Mouse (Mus musculus): ENCODE results near the gene Pdlim5.
"Not testable (repeated sequence)": the region's sequence is repeated elsewhere in the genome, so short reads cannot be mapped to it uniquely, and the experiment has no call there.

The Pdlim5 gene

DNA sequence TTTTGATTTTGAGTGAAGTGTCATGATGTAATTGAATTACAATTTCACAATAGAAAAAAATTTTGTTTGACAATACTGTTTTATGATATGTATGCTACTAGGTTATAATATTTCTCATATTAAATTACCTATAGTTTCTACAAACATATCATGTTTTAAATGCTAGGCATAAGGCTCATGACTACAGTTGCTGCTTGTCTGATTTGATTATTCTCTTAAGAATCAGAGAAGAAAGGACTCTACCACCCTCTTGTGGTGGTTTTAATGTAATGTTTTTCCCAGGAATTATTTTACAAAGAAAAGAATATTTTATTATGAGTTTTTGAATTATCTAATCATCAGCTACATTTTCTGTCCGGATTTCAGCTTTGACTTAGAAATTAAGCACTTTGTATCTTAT, 120.5 kb downstream of the Pdlim5 start:
- DNase-seq (ENCODE audit: low spot score in 2 of 2): no peak

DNA sequence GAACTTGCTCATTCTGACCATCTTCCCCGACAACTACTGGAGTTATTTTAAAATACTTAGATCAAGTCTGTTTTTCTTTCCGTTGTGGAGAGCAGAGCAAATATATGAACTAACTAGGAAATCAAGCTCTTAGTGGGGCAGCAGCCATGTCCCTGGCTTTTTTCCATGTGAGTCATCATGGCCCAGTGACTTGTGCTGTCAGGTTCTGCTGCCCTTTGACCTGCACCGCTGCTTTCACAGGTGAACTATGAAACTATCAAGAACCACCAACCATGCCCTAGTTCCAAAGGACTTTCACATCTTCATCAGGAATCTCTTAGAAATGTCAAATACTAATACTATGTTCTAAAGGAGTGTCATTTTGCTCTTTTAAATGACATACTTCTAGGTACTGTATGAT, 121.0 kb downstream of the Pdlim5 start:
- no peak for DNase-seq (ENCODE audit: low spot score in 2 of 2)

DNA sequence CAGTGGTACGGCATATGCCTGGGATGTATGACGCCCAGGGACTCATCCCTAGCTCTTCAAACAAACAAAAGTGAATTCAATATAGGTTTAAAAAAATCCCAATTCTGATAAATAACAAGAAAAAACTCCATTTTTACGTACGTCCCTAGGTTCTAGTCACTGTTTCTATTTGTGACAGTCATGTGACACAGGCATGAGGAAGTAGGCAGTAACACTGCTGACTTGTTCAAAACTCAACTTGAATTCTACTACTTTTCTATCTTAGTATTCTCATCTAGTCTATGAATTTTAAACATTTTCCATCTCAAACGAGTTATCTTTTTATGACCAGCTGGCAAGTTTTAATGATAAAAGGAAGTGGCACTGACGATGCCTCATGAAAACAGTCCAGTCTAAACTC, 122.2 kb downstream of the Pdlim5 start:
- no peak for DNase-seq (ENCODE audit: low spot score in 2 of 2)

DNA sequence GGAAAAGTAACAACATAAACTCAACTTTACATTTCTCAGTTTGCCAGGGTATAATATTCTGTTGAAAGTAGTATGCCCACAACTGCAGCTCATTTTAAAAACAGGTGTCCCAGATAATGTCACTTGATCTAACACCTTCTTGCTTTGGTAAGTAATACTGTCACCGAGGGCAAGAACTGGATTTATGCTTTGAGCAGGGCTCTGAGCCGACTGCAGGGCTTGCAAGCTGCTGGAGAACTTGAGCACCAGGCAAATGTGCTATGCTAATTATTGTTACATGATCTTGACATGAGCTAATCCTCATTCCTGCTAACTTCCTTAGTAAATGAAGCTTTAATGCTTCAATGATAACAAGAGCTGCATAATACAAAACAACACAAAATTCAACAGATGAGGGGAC, 139.1 kb downstream of the Pdlim5 start:
- no peak for DNase-seq (ENCODE audit: low spot score in 2 of 2)

DNA sequence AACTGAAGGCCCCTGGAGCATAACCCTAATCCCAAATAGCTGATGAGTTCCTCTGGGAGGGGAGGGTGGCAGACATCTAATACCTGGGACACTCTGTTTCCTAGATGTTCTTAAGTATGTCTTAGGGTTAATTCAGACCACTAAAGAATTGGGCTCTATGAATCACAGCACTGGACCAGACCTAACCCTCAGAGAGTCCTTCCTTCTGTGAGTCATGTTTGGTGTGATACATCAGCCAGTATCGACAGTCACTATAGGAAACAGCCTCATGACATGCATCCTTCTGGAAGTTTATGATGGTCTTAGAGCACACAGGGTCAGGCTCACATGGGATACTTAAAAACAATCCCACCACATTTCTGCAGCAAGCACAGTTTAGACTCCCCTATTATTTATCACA, 143.4 kb downstream of the Pdlim5 start:
- DNase-seq (ENCODE audit: low spot score in 2 of 2): peak in 1 of 2 experiments; percentile 14

DNA sequence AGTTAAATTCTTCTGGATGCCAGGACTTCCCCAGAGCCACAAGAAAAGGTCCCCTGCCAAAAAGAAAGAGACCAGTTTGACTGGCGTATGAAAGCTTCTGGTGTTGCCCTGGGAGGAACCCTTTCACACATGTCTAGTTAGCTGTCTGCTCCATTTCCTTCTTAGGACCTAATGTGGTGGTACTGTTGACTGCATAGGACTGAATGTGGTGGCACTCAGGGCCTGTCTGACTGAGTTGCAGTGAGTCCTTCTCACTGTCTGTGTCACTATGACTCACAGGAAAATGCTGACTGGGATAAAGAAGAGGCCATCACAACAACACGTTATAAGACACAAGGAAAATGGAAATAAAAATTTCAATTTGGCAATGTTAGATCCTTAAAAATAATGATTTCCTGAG, 146.0 kb downstream of the Pdlim5 start:
- peak in 1 of 2 experiments; percentile 37 for DNase-seq (ENCODE audit: low spot score in 2 of 2)

DNA sequence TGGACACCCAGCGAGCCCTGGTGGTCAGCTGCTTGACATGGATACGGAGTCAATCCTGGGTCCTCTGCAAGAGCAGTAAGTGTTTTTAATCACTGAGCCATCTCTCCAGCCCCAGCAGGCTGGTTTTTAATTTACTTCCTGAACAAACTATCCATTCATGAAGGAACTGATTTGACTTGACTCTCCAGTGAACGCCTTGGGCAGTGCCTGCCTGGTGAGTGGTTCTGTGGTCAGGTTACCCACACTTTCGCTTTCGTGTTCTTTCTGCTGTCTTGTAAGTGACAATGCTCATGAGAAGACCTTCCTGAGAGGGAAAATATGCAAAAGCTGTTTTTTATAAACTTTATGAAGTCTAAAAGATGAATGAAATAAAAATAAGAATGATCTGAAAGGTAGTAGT, 152.2 kb downstream of the Pdlim5 start:
- DNase-seq (ENCODE audit: low spot score in 2 of 2): peak in 1 of 2 experiments; percentile 34

DNA sequence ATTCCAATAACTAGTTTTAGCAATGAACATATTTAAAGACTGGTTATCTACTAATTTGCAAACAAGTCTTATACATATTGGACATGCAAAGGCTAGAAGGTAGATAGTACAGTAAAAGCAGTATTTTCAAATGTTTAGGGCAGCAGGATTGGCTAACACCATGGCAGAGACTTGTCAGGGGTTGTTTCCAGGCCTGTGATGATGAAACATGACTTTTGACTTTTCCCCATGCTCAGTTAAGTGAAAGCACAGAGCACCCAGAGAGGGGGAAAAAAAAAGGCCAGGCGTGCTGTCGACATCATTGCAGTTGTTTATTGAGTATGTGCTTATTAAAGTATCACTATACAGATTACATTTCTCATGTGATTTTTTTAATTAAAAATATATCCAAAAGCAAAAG, 156.2 kb downstream of the Pdlim5 start:
- DNase-seq (ENCODE audit: low spot score in 2 of 2): peak in 1 of 2 experiments; percentile 7

DNA sequence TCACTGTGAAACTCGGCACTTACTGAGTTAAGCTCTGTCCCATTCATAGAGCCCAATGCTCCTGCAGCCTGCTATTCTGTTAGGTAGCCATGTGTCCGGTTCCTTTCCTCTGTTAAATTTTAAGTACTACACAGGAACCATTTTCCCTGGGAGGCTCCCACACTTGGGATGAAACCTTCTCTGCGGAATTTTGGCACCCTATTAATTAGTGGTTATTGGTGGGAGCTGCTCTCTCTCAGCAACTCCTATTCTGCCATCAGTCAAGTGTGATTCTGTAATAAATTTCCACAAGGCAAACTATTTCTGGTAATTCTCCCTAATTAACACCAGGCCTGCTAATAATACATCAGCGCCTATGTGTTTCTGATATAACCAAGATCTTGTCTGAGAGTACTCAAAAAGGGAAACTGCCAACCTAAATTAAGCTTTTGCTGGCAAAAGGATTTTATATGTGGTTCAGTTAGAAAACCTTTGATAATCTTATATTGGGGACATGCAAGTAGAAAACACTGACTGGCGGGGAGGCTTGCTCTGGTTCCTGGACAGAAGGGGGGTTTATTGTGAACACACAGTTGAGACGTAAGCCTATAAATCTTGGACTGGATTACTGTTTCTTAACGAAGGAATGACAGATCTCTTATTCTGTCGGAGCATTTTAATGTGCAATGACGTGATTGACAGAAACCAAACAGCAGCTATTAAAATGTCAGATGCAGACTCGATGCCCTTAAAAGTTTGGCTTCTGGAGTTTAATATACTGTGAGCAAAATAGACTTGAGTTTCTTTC, 157.0 kb downstream of the Pdlim5 start:
- peak in 1 of 2 experiments; percentile 35 for DNase-seq (ENCODE audit: low spot score in 2 of 2)

DNA sequence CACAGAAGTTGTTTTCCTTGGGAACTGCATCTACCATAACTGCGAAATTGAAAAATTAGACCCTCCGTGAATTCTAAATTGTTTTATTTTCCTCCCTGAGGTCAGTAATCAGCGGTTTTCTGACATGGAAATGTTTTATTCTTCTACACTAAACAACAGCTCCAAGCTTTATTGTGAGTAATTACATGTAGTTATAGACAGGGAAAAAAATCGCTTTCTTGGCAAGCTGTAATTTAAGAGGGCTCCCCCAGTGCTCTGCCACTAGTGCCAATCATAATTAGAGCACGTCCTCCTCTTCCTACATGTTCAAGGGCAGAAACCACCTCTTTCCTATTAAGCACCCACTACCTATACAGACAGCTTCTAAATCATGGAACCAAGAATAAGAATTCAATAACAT, 157.9 kb downstream of the Pdlim5 start:
- no peak for DNase-seq (ENCODE audit: low spot score in 2 of 2)

DNA sequence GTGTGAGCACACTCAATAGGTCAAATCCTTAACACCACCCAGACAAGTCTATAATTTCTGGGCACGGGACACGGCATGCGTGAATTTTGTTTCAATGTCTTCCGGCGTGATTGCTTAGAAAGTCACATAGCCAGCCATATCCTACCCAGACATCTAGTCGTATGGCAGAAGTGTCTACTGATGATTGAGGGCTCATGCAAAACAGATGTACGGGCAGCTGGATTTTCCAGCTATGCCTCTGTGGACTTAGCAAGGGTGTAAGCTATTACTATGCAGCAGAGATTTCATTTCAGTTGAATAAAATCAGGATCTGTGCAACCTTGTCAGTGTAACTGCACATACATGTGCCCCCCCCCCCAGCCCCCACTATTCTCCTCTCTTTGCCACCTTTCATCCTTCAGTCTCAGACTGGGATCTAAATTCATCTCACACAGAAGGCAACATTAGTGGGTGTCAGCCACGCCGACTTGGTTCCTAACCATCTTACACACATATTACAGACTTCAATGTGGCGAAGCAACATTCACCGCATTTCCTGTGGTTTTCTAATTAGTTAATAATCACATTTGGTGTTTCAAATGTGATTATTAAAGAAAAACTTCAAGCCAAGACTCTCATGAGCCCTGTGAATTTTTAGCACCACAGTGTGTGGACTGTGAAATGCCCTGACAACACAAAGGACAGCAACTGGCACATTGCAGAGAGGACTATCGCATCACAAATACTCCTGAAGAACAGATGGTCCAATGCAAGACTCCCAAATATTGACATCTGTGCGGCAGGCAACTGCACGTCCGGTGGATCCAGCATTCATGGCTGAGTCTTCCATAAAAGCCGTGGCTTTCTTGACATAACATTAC, 161.7 kb downstream of the Pdlim5 start:
- no peak for DNase-seq (ENCODE audit: low spot score in 2 of 2)

DNA sequence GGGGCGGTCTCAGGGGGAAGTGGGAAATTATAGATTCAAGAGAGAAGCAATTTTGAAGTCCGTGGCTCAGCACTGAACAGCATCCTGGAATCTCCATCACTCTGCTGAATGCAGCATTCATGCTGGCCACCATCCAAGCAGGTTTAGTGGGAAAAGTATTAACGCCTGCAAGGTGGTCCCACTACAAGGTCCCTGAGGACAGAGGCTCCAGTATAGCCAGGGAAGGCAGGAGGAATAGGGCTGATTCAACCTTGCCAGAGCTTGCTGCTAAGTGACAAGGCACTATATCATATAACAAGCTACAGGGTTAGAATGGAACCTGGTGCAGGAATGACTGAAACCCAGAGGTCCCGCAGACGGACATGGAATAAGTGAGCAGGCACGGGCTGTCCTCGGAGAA, 166.8 kb downstream of the Pdlim5 start:
- DNase-seq (ENCODE audit: low spot score in 2 of 2): no peak

DNA sequence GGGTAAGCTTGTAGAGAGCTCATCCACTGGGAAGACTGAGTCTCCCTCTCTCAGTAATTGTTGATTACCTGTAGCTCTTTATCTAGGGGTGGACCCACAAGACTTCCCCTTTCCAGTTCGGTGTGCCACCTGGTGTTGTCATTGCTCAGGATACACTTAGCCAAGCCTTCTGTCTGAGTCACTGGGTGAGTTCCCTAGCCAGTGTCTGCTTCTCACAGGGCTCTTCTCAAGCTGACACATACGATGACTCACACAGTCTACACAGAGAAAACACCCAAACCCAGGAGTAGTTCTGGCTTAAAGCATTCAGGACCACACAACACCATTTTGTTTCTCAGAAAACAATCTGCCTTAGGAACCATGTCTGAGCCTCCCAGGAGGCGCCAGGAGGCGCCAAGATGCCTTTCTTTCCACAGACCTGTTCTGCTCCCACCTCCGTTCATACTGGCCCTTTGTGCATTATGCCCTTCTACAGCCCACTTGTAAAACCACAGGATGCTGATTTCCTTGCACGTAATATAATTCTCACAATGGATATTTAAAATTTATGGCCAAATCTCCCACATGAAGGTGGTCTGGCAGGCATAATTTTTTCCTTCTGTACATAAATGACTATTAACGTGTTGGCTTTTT, 172.9 kb downstream of the Pdlim5 start:
- DNase-seq (ENCODE audit: low spot score in 2 of 2): no peak

DNA sequence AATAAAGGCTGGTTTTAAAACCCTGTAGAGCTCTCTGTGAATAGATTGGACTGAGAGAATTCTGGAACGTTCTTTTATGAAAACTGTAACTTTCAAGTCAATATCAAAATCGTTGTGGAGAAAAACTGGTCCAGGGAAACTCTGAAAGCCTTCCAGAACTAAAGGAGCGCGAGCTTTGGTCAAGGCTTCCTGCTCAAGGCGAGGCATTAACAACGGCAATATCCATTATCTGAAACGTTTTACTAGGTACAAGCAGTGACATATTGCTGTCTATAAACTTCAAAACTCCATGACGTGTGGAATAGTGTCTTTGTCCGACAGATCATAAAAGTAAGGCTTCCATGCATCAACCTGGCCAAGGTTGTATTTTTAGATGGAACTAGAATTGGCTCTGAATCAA, 175.6 kb downstream of the Pdlim5 start:
- DNase-seq (ENCODE audit: low spot score in 2 of 2): no peak

DNA sequence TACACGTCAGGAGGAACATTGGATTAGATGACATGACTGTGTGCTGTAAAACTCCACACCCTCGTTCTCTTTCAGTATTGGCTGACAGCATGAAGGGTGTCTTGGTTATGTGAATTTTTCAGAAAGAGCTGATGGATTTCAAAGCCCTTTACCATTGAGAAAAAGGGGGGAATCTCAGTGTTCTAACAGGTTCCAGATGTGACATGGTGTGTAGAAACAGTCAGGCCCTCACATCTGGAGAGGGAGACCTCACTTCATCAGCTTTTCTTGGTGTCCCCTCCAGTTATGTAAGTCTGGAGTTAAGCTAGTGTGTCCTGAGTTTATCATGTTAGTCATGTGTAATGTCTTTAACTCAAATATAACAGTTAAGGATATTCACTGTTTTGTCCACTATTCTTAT, 182.7 kb downstream of the Pdlim5 start:
- DNase-seq (ENCODE audit: low spot score in 2 of 2): no peak

DNA sequence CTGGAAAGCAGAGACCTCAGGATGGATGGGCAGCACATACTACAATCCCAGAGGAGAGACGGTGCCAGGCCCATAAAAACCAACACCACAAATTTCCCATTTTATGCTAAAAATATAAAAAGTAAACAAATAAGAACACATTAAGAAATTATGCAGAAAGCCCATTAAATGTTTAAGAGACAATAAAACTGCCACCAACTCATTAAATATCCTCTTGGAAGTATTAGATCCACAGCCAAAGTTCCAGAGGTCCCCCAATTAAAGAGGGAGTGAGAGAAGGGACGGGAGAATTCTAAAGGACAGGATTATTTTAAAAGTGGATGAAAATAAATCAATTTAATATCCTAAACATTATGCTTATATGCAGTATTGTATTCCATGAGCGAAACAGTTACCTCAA, 183.3 kb downstream of the Pdlim5 start:
- no peak for DNase-seq (ENCODE audit: low spot score in 2 of 2)

DNA sequence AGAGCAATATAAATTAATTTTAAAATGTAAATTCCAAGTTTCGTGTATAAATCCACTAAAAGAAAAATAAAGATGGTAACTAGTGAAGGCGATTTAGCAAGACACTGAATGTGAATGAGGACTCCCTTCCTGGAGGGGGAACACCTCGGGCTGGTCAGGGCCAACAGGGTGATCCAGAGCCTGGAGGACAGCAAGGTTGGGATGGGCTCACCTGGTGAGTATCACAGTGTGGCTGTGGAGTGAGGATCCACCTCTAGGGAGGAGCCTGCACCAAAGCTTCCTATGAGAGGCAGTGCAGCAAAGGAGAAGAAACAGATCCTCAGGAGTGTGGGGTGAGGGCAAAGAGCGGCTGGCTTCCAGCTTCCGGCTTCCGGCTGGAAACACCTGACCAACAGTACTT, 185.5 kb downstream of the Pdlim5 start:
- DNase-seq (ENCODE audit: low spot score in 2 of 2): peak in 1 of 2 experiments; percentile 49

DNA sequence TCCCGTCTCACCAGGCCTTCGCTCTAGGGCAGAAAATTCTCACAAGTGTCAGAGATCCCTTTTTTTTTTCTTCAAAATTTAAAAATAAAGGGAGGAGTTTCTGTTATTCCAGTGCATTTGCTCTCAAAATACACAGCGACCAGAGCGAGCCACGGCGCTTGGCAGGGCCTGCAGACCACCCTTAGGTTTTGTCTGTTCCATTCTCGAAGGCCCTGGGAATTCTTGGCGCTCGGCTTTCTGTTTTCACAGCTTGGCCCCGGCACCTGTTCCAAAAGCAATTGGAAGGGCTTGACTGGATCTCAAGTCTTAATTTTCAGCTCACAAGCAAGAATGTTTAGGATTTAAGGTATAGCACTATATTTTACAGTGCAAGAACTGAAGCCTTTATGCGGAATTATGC, 186.4 kb downstream of the Pdlim5 start:
- peak in 1 of 2 experiments; percentile 51 for DNase-seq (ENCODE audit: low spot score in 2 of 2)

DNA sequence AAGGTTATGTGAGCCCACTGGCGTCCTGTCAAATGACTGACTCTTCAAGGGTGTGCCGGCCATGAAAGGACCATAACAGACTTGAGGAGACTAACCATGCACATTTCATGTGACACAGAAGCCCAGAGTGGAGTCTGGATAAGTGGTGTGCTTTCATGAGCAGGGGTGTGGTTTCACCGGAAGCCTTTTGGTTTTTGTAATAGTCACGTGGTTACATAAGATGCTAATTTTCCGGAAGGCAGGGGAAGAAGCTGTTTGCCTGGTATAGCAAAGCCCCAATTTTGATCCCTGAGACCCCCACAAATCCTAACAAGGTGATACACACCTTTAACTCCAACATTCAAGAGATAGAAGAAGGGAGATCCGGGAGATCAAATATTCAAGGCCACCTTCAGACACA, 188.0 kb downstream of the Pdlim5 start:
- no peak for DNase-seq (ENCODE audit: low spot score in 2 of 2)

DNA sequence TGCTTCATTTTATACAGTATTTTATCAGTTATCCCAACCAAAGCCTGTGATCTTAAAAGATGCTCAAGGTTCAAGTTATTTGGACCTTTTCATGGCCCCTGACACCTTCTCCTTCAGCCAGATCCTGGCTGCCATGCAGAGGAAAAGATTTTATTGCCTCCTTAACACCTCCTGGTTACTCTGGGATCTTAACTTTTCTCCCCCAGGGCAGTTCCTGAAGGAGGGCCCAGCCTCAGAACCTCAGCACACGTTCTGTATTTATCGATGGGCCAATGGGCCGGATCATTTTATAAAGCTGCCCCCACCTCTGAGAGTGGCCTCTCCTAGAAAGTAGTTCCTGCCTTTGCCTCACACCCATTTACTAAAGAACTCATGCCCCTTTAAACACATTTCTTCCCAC, 189.2 kb downstream of the Pdlim5 start:
- peak in 1 of 2 experiments; percentile 13 for DNase-seq (ENCODE audit: low spot score in 2 of 2)

DNA sequence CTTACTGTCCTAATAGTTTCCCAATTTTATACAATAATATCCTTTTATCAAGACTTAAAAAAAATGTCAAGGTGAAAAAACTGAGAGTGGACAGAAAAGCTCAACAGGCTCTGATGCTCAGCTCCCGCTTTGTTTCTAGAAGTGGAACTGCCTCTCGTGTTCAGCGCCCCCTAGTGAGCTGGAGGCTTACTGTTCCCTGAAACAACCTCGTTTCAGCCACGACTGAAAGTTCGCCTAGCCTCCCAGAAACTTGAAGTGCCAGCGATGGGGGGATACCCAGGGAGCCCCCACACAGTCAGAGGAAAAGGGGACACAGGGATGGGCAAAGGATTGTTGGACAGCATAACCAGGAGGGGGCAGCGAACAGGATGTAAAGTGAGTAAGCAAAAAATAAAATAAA, 199.4 kb downstream of the Pdlim5 start:
- DNase-seq (ENCODE audit: low spot score in 2 of 2): no peak

DNA sequence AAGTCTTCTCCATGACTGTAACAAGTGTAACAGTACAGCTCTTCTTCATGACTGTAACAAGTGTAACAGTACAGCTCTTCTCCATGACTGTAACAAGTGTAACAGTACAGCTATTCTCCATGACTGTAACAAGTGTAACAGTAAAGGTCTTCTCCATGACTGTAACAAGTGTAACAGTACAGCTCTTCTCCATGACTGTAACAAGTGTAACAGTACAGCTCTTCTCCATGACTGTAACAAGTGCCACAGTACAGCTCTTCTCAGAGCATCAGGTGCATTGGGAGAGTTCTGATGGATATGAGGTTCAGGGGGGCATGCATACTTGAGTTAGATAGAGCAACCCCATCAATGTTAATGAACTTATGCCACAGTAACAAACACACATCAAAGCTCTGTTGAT, 203.9 kb downstream of the Pdlim5 start:
- not testable (repeated sequence) for DNase-seq (ENCODE audit: low spot score in 2 of 2)

Measured in spleen, postnatal 4 days (tissue).